Mouse (Mus musculus): Measurements from ENCODE around the gene Gm20388.

Gm20388 gene

DNA sequence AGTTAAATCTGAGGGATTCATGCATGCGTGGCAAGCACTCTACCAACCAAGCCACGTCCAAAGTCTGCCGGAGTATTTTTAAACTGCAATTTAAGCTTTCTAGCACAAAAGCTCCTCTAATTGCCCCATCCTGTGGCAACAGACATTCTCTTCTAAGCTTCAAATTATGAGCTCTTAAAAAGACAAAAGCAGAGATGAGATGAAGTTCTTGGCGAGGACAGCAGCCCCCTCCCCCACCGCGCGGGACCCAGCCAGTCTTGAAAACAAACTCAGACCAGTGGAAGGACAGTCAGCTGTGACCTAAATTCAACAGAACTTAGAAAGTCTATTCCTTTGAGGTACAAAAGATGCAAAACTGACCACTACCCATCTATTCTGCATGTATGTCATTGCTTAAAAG lies 4480.6 kb downstream of the Gm20388 start:
- DNase-seq (ENCODE audit: extremely low spot score, low read depth, low spot score) = no peak

DNA sequence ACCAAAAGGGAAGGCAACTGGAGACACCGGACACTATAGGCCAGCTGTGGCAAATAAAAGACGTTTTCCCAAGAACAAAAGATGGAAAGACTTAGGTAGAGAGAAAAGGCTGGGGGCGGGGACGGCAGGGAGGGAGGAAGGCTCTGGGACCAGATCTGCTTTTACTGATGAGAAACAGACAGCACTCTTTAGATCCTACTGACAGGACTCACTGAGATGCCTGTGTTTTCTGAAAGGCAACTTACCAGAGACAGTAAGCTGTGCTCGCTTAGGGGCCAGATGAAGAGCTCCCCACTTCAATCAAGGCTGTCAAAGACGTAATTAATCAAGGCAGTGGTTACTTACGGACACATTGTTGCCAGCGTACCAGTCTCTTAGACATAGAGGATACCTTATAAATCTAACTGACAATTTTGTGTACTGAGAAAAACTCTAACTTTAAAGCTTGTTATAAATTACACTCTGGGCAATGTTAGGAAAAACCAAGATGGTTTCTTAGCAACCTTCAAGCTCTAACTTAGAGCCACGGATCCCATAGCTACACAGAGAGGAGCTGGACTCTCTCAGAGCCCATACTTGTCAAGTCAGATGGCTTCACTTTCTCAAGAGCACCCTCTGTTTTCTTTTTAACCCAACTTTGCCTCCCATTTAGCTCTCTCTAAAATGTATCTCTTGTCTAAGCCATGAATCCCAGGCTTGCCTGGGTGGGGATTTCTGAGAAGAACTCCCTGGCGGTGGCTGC lies 4481.8 kb downstream of the Gm20388 start:
- DNase-seq (ENCODE audit: extremely low spot score, low read depth, low spot score) = no peak

DNA sequence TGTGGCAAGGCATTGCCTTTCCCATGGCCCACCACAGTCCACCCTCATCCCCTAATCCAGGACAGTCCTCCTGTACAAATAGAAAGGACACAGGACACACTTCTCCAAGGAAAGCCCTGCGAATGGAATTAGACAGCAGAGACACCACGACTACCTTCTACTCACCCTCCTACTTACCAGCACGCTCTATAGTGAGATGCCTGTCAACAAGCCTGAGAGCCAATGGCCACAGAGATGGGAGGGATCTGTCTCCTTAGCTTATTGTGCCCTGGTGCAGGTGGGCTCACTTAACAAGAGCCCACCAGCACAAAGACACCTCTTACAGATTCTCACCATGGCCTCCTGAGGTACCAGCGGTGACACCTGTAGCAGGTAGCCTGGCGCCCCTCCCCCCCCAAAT lies 4482.4 kb downstream of the Gm20388 start:
- no peak for DNase-seq (ENCODE audit: extremely low spot score, low read depth, low spot score)

DNA sequence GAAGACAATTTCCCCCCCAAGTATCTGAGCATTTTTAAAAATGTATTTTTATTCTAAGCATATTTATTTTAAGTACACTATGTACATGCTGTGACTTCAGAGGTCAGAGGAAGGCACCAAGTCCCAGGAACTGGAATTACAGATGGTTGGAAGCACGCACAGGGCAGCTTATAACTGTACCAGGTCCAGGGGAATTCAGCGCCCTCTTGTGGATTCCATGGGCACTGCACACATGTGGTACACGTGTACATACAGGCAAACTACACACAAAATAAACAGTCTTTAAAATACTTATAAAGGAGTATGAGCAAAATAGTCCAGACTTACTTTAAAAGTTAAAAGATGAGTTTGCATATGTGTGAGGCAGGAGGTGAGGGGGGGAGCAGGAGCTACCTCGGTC lies 4483.3 kb downstream of the Gm20388 start:
- no peak for DNase-seq (ENCODE audit: extremely low spot score, low read depth, low spot score)

DNA sequence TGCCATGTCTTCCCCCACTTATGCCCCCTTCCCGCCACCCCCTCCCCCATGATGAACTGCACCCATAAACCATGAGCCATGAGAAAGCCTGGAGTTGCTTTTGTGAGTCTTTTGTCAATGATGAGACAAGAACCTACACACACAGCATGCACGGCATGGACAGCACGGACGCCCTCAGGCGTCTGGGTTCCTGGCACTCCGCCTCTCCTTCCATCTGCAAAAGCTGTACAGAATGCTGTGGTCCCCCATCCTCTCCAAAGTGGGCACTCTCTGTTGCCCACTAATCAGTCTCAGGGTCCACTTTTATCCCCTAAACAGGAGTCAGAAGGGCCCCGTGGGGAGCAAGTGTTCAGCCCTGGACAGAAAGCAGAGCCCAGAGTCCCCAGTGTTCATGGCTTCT lies 4484.3 kb downstream of the Gm20388 start:
- no peak for DNase-seq (ENCODE audit: extremely low spot score, low read depth, low spot score)
